In the genomic region with DNA sequence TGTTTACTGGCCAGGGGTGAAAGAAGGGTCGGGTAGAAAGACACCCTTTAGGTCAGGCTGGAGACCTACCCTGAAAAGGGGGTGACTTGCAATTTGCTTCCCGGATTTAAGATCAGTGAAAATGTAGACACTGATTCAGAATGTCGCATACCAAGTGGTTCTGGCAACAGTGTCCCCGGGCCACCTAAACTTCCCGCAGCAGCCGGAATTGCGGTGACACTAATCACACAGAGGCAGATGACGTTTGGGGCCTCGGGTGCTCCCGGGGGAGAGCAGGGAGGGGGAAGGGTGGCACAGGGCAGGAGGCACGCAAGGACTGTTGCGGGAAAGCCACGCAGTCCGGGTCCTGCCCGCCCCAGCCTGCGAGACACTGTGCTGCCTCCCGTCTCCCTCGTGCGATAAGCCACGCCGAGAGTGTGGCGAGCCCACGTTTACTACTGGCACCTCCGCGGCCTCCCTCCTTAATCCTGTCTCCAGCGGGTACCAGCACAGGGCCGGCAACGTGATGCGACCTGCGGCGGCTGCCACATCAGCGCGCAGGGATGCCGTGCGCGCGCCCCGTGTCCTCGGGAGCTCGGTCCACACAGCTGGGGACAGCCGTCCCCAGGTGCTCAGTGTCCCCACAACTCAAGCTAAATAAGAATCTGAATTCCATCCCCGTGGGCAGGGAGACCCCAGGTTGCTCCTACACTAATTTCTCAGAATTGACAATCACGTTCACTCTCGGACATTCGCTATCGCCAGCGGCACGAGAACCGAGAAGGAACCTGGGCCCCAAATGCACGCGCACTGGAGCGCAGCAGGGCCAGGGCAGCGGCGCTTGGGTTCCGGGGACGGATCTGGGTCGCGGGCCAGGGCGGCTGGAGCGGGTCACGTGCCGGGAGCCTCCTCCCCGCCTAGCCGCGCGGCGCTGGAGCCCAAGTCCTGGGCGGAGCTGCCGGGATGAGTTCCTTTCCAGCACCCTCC, we compare ENCODE assay signal across 8 mouse cellular contexts. TPM values are rescaled to one million over a fixed set of nuclear protein-coding genes. Genes with fewer than 3 reads are reported as not detected.
DNase-seq lines count a peak whose midpoint lies in the region; ATAC-seq lines count a peak whose summit lies in the region.

No protein-coding gene starts in this region.

- peaks cover 10% of the 10 kb centered on the region; the same call in 1 of the 2 replicates for H3K27me3 ChIP-seq in hindbrain, embryonic 15.5 days

- DNase-seq in R1 (ENCODE audit: low read depth, low spot score): peak; percentile 63
- peak; percentile 92 to 93 for DNase-seq in cerebellum, postnatal 14 days
- peak; percentile 94 for DNase-seq in gastrocnemius, adult 18-20 months (ENCODE audit: low spot score)
- peak; percentile 85 to 87 for DNase-seq in layer of hippocampus, postnatal 36 days
- DNase-seq in lung, postnatal 14 days: peak; percentile 89
- DNase-seq in retina, embryonic 14.5 days (ENCODE audit: low spot score): peak; percentile 79

- H3K4me3 ChIP-seq in hindbrain, embryonic 15.5 days: peak overlapping the region; percentile 61

- under 1% methylated on average over 58 of the region's 69 CpGs for WGBS in hindbrain, embryonic 15.5 days

- peak overlapping the region; percentile 95 for H3K4me2 ChIP-seq in hindbrain, embryonic 15.5 days

- H3K27ac ChIP-seq in hindbrain, embryonic 15.5 days (replicated peaks): peak overlapping the region; percentile 69

- H3K4me1 ChIP-seq in hindbrain, embryonic 15.5 days (replicated peaks): peaks cover 39% of the 10 kb centered on the region

- no peaks in the 10 kb centered on the region for H3K36me3 ChIP-seq in hindbrain, embryonic 15.5 days

- H3K9me3 ChIP-seq in hindbrain, embryonic 15.5 days: no peaks in the 10 kb centered on the region

- ATAC-seq in hindbrain, embryonic 15.5 days (ENCODE audit: low FRiP score, low read depth): peak; percentile 57
- no peak for ATAC-seq in erythroid progenitor cell, adult 5-6 weeks (replicated peaks; ENCODE audit: low FRiP score, poor library complexity, severe bottlenecking)

- peak overlapping the region; percentile 56 for H3K9ac ChIP-seq in hindbrain, embryonic 15.5 days

RNA-seq across cellular contexts. Expression of a gene that starts 0.8 kb away (rescaled TPM):
- 10 to 100 TPM; 30.3 to 38.1 TPM for total RNA-seq in gastrocnemius, adult 18-20 months (2021)
- 6.6 and 6.8 TPM in 2 replicates for polyA plus RNA-seq in hindbrain, embryonic 15.5 days (2015; fragmentation: Nextera tagmentation; extraction: Ambion mirVana)
- 10 to 100 TPM; 33.4 to 39.0 TPM for total RNA-seq in layer of hippocampus, postnatal 36 days (2021)
- total RNA-seq in erythroid progenitor cell, adult 5-6 weeks (2015; ENCODE audit: low replicate concordance): 0.42 and 1.1 TPM in 2 replicates
- total RNA-seq in erythroid progenitor cell, adult 5-6 weeks (2017; ENCODE audit: low replicate concordance): not detected in 2 replicates

Comparison
In these comparisons a context has a peak if more than half of its experiments do, and no peak if none do; other contexts are left out.
1. RNA of a gene that starts 0.8 kb away (total RNA-seq): 33.4 to 39.0 TPM in layer of hippocampus, postnatal 36 days and 30.3 to 38.1 TPM in gastrocnemius, adult 18-20 months; 0.42 to 1.1 TPM in erythroid progenitor cell, adult 5-6 weeks; every median in the first group is over 10 times any median in the second.
2. Peak in every context shown above with its lines, with median percentiles within 50 percentile points of each other: DNase-seq.